Mouse (Mus musculus): ENCODE data around the gene Birc6. TPM values are rescaled to one million over a fixed set of nuclear protein-coding genes. Genes with fewer than 3 reads are reported as not detected.

Gene Birc6
- polyA plus RNA-seq (2015; fragmentation: Nextera tagmentation; extraction: Ambion mirVana): 78.3 and 80.0 TPM in 2 replicates

- Histone ChIP-seq H3K27ac (peak within 1 kb of the TSS; percentile 98), H3K4me3 (peak within 1 kb of the TSS; percentile 99), H3K9ac (peak within 1 kb of the TSS; percentile 98), H3K4me2 (peak within 1 kb of the TSS; percentile 76), H3K36me3 (no peaks in the 10 kb centered on the region), H3K4me1 (peaks cover 23% of the 10 kb centered on the region), H3K27me3 (no peaks in the 10 kb centered on the region), H3K9me3 (no peaks in the 10 kb centered on the region)
- ATAC-seq (ENCODE audit: borderline replicate concordance, extremely low read depth, low FRiP score, low TSS enrichment): peak; percentile 97
- WGBS: under 1% methylated on average over 71 of the region's 71 CpGs
These were observed at the start of gene Birc6 for GRCm38 (mm10) chr17:74527729-74528607. Gene Birc6 (plus strand): TSS chr17:74528295.

GRCm38 (mm10) chr17:74480361-74481069 lies 47.6 kb upstream of the Birc6 start:
- Histone ChIP-seq H3K27me3 (no peaks in the 10 kb centered on the region), H3K9ac (no peak overlapping the region), H3K27ac (no peak overlapping the region), H3K36me3 (no peaks in the 10 kb centered on the region), H3K4me2 (no peak overlapping the region), H3K4me3 (no peak overlapping the region), H3K9me3 (no peaks in the 10 kb centered on the region), H3K4me1 (no peaks in the 10 kb centered on the region)
- 82% methylated on average over 14 of the region's 14 CpGs for WGBS
- ATAC-seq (ENCODE audit: borderline replicate concordance, extremely low read depth, low FRiP score, low TSS enrichment): no peak

GRCm38 (mm10) chr17:74489024-74489900 lies 38.8 kb upstream of the Birc6 start, which contains the start of gene Yipf4:
Gene Yipf4 (plus strand): TSS chr17:74489493.
- Histone ChIP-seq H3K4me3 (peak within 1 kb of the TSS; percentile 83), H3K9me3 (no peaks in the 10 kb centered on the region), H3K4me1 (peaks cover 6% of the 10 kb centered on the region; the same call in 1 of the 2 replicates), H3K4me2 (peak within 1 kb of the TSS; percentile 64), H3K27ac (peak within 1 kb of the TSS; percentile 84), H3K36me3 (peaks cover 22% of the 10 kb centered on the region), H3K9ac (peak within 1 kb of the TSS; percentile 81), H3K27me3 (no peaks in the 10 kb centered on the region)
- WGBS: 4% methylated on average over 58 of the region's 58 CpGs
- ATAC-seq (ENCODE audit: borderline replicate concordance, extremely low read depth, low FRiP score, low TSS enrichment): peak; percentile 99

GRCm38 (mm10) chr17:74489901-74490220 lies 38.2 kb upstream of the Birc6 start:
- ATAC-seq (ENCODE audit: borderline replicate concordance, extremely low read depth, low FRiP score, low TSS enrichment): no peak

GRCm38 (mm10) chr17:74491565-74491964 lies 36.5 kb upstream of the Birc6 start:
- WGBS: 88% methylated on average over 3 of the region's 3 CpGs
- no peak for ATAC-seq (ENCODE audit: borderline replicate concordance, extremely low read depth, low FRiP score, low TSS enrichment)
- Histone ChIP-seq H3K27ac (no peak overlapping the region), H3K4me3 (no peak overlapping the region), H3K9ac (no peak overlapping the region), H3K27me3 (no peaks in the 10 kb centered on the region), H3K4me2 (no peak overlapping the region), H3K9me3 (no peaks in the 10 kb centered on the region), H3K4me1 (peaks cover 6% of the 10 kb centered on the region; the same call in 1 of the 2 replicates), H3K36me3 (peaks cover 40% of the 10 kb centered on the region)

More at GRCm38 (mm10) chr17:74489901-74490220, 38.2 kb upstream of the Birc6 start:
- Histone ChIP-seq H3K9ac (peak overlapping the region; percentile 81), H3K4me2 (peak overlapping the region; percentile 64), H3K4me1 (peaks cover 6% of the 10 kb centered on the region; the same call in 1 of the 2 replicates), H3K27me3 (no peaks in the 10 kb centered on the region), H3K9me3 (no peaks in the 10 kb centered on the region), H3K36me3 (peaks cover 28% of the 10 kb centered on the region), H3K4me3 (peak overlapping the region; percentile 83), H3K27ac (peak overlapping the region; percentile 84)
- under 1% methylated on average over 12 of the region's 12 CpGs for WGBS

- Histone ChIP-seq H3K27me3 (no peaks in the 10 kb centered on the region), H3K9me3 (no peaks in the 10 kb centered on the region), H3K9ac (no peak overlapping the region), H3K4me3 (no peak overlapping the region), H3K36me3 (peaks cover 40% of the 10 kb centered on the region), H3K4me1 (no peaks in the 10 kb centered on the region), H3K4me2 (no peak overlapping the region), H3K27ac (no peak overlapping the region)
- no peak for ATAC-seq (ENCODE audit: borderline replicate concordance, extremely low read depth, low FRiP score, low TSS enrichment)
- WGBS: 84% methylated on average over 4 of the region's 4 CpGs
These were observed 27.9 kb upstream of the Birc6 start for GRCm38 (mm10) chr17:74500204-74500603.

- H3K36me3 ChIP-seq: peaks cover 32% of the 10 kb centered on the region
- ATAC-seq (ENCODE audit: borderline replicate concordance, extremely low read depth, low FRiP score, low TSS enrichment): no peak
- no peak overlapping the region for H3K4me3 ChIP-seq
- no peaks in the 10 kb centered on the region for H3K9me3 ChIP-seq
- H3K27ac ChIP-seq: no peak overlapping the region
- H3K27me3 ChIP-seq: no peaks in the 10 kb centered on the region
- no peak overlapping the region for H3K9ac ChIP-seq
- H3K4me1 ChIP-seq: no peaks in the 10 kb centered on the region
- no peak overlapping the region for H3K4me2 ChIP-seq
These were observed 27.0 kb upstream of the Birc6 start for GRCm38 (mm10) chr17:74501085-74501484.

GRCm38 (mm10) chr17:74507934-74508333 lies 20.2 kb upstream of the Birc6 start:
- no peak overlapping the region for H3K4me2 ChIP-seq
- no peak overlapping the region for H3K27ac ChIP-seq
- ATAC-seq (ENCODE audit: borderline replicate concordance, extremely low read depth, low FRiP score, low TSS enrichment): no peak
- no peaks in the 10 kb centered on the region for H3K9me3 ChIP-seq
- WGBS: 61% methylated on average over 2 of the region's 2 CpGs
- no peaks in the 10 kb centered on the region for H3K36me3 ChIP-seq
- H3K4me3 ChIP-seq: no peak overlapping the region
- no peaks in the 10 kb centered on the region for H3K27me3 ChIP-seq
- no peaks in the 10 kb centered on the region for H3K4me1 ChIP-seq
- no peak overlapping the region for H3K9ac ChIP-seq

- H3K4me3 ChIP-seq: no peak overlapping the region
- no peaks in the 10 kb centered on the region for H3K4me1 ChIP-seq
- no peak overlapping the region for H3K4me2 ChIP-seq
- H3K9me3 ChIP-seq: no peaks in the 10 kb centered on the region
- H3K27ac ChIP-seq: no peak overlapping the region
- H3K36me3 ChIP-seq: no peaks in the 10 kb centered on the region
- WGBS: 91% methylated on average over 3 of the region's 3 CpGs
- no peak overlapping the region for H3K9ac ChIP-seq
- H3K27me3 ChIP-seq: no peaks in the 10 kb centered on the region
- ATAC-seq (ENCODE audit: borderline replicate concordance, extremely low read depth, low FRiP score, low TSS enrichment): no peak
These were observed 19.5 kb upstream of the Birc6 start for GRCm38 (mm10) chr17:74508600-74508999.

- Histone ChIP-seq H3K4me3 (no peak overlapping the region), H3K27ac (no peak overlapping the region), H3K4me2 (no peak overlapping the region), H3K4me1 (no peaks in the 10 kb centered on the region), H3K36me3 (no peaks in the 10 kb centered on the region), H3K27me3 (no peaks in the 10 kb centered on the region), H3K9me3 (no peaks in the 10 kb centered on the region), H3K9ac (no peak overlapping the region)
- ATAC-seq (ENCODE audit: borderline replicate concordance, extremely low read depth, low FRiP score, low TSS enrichment): no peak
- 73% methylated on average over 2 of the region's 2 CpGs for WGBS
These were observed 15.8 kb upstream of the Birc6 start for GRCm38 (mm10) chr17:74512308-74512707.

All from lung, embryonic 15.5 days (tissue).